Mouse (Mus musculus) midbrain, embryonic 10.5 days (tissue): ENCODE data around the gene Npff. TPM values are rescaled to one million over a fixed set of nuclear protein-coding genes. Genes with fewer than 3 reads are reported as not detected.

Experiments
- DNase-seq: peaks from one replicate; pipeline ENCODE4 v3.0.0-alpha.2; 2017; ENCODE audit warnings: low spot score
- H3K27ac ChIP-seq: fragments of 300-500 bp; sonication (generic); replicated peaks from 2 replicates; pipeline ENCODE4 v1.5.1; 2016; ENCODE audit warnings: mild to moderate bottlenecking
- H3K27me3 ChIP-seq: fragments of 300-500 bp; sonication (generic); 2 replicates; pipeline ENCODE4 v1.6.1; 2016; ENCODE audit warnings: low read depth, mild to moderate bottlenecking; ENCODE audit not compliant: poor library complexity, severe bottlenecking
- H3K36me3 ChIP-seq: fragments of 300-500 bp; sonication (generic); 2 replicates; pipeline ENCODE4 v1.6.1; 2016; ENCODE audit warnings: mild to moderate bottlenecking, moderate library complexity
- H3K4me1 ChIP-seq: fragments of 300-500 bp; sonication (generic); 2 replicates; pipeline ENCODE4 v1.6.1; 2016
- H3K4me3 ChIP-seq: fragments of 300-500 bp; sonication (generic); 2 replicates; pipeline ENCODE4 v1.5.1; 2016; ENCODE audit warnings: mild to moderate bottlenecking, moderate library complexity
- H3K9me3 ChIP-seq: fragments of 300-500 bp; sonication (generic); replicated peaks from 2 replicates; pipeline ENCODE4 v1.6.1; 2016; ENCODE audit warnings: mild to moderate bottlenecking
- WGBS: fragments of 180-500 bp; shearing (Covaris S2); methylation state at CpG from one replicate; pipeline ENCODE4 v1.1.7; 2016; 5-methylcytosine and 5-hydroxymethylcytosine counted together
- polyA plus RNA-seq: library from polyadenylated mRNA; unstranded; fragments of >200 nt; fragmentation: Nextera tagmentation; extraction: Ambion mirVana; gene quantifications from 2 replicates; pipeline ENCODE4 v1.2.1, GENCODE M21; 2016

The Npff gene
- polyA plus RNA-seq, 1 experiment from 2014 or later: 2.0 TPM

DNA sequence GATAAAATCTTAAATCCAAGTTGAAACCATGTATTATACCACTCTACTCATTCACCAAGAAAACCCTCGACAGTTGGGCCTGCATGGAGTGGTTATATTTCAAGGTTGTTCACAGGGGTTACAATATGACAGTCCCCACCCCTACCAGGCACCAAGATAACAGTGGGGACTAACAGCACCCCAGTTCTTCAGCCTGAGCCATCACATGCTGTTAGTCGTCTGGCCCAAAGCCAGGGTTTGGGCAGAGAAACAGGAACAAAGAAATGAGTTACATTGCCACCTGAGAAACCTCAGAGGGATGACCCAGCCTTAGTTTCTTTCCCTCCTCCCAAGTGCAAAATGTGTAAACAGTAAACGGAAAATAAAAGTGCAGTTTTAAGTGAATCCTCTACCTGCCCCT lies 25.4 kb downstream of the Npff start:
- no peaks in the 10 kb centered on the region for H3K4me1 ChIP-seq
- no peak overlapping the region for H3K27ac ChIP-seq
- 81% methylated on average over 3 of the region's 3 CpGs for WGBS
- no peaks in the 10 kb centered on the region for H3K9me3 ChIP-seq
- H3K4me3 ChIP-seq: no peak overlapping the region
- peaks cover 99% of the 10 kb centered on the region for H3K36me3 ChIP-seq
- no peak for DNase-seq
- H3K27me3 ChIP-seq: no peaks in the 10 kb centered on the region

DNA sequence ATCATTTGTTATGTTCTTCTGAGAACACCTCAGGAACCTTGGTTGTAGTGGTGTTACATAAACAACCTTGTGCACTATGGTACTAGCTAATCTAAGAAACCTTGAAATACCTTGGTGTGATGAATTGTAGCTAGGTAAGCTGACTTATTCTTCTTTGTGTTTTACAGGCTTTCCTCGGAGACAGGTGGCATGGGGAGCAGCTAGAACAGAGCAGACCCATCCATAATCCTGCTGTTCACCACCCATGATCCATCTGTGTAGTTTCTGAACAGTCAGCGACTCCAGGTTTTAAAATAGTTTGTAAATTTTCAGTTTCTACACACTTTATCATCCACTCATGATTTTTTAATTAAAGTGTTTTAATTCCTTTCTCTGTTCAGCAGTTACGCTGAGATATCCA lies 26.4 kb downstream of the Npff start:
- Histone ChIP-seq H3K27ac (no peak overlapping the region), H3K4me1 (no peaks in the 10 kb centered on the region), H3K4me3 (no peak overlapping the region), H3K9me3 (no peaks in the 10 kb centered on the region), H3K36me3 (peaks cover 99% of the 10 kb centered on the region), H3K27me3 (no peaks in the 10 kb centered on the region)
- DNase-seq: no peak
- WGBS: 91% methylated on average over 3 of the region's 3 CpGs

DNA sequence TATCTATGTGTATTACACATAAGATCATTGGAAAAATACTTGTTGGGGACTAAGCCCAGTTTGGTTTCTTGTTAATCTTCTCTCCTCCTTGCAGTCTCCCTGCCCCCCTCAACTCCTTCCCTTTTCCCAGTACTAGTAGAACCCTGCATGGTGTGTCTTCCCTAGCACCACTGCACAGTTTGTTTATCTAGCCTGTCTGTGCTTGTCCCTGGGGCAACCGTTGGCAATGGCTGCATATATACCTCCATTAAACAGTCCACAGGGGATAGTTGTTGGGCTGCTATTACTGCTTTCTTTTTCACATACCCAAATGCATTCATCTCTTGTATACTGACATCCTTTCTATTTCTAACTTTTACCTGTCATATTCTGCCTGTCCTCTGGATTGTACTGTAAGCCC lies 37.1 kb downstream of the Npff start:
- Histone ChIP-seq H3K4me3 (no peak overlapping the region), H3K36me3 (peaks cover 100% of the 10 kb centered on the region), H3K27ac (no peak overlapping the region), H3K9me3 (no peaks in the 10 kb centered on the region), H3K4me1 (no peaks in the 10 kb centered on the region), H3K27me3 (no peaks in the 10 kb centered on the region)
- WGBS: 77% methylated on average over 1 of the region's 1 CpGs
- DNase-seq: no peak

DNA sequence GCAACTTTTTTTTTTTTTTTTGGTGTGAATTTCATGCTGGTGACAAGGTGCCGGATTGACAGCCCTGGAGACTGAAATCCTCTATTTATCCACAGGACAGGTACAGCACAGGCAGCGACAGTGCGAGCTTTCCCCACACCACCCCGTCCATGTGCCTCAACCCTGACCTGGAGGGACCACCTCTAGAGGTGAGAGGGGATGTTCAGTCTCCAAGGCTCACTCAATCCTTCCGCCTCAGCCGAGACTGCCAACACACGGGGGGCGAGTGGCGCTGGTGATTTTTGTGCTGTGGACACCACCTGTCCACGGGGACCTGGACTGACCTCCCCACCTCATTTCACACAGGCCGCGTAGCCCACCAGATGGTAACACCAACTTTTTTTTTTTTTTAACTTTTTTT lies 38.9 kb downstream of the Npff start:
- Histone ChIP-seq H3K36me3 (peaks cover 99% of the 10 kb centered on the region), H3K27me3 (no peaks in the 10 kb centered on the region), H3K4me3 (no peak overlapping the region), H3K27ac (no peak overlapping the region), H3K9me3 (no peaks in the 10 kb centered on the region), H3K4me1 (no peaks in the 10 kb centered on the region)
- 89% methylated on average over 12 of the region's 12 CpGs for WGBS
- DNase-seq: no peak

DNA sequence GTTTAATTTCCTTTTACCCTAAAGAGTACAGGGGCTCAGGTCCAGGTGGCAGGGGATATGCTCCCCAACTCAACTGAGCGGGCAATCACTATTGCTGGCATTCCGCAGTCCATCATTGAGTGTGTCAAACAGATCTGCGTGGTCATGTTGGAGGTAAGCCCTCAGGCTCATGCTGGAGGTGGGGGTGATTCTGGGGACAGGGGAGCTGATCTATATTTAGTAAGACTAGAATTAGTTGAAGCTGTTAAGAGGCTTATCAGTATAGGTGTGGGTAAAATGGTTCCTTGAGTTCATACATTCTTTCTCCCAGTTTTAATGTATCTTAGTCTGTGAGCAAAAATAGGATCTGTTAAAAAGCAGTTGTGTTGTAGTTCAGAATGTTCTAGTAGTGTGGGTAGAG lies 41.6 kb downstream of the Npff start:
- no peaks in the 10 kb centered on the region for H3K4me1 ChIP-seq
- 95% methylated on average over 3 of the region's 3 CpGs for WGBS
- H3K27ac ChIP-seq: no peak overlapping the region
- peaks cover 97% of the 10 kb centered on the region for H3K36me3 ChIP-seq
- no peak overlapping the region for H3K4me3 ChIP-seq
- no peaks in the 10 kb centered on the region for H3K9me3 ChIP-seq
- DNase-seq: no peak
- no peaks in the 10 kb centered on the region for H3K27me3 ChIP-seq

DNA sequence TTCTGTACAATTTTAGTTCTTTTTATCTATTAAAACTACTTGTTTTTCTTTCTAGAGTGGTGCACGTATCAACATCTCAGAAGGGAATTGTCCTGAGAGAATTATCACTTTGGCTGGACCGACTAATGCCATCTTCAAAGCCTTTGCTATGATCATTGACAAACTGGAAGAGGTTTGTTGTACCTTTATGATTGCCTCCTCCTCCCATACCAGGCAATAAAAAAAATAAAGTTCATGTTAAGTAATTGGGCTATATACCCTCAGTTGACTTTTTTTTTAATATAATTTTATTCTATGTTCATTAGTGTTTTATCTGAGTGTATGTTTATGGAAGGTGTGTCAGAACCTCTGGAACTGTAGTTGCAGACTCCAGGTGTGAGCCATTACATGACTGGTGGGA lies 50.2 kb downstream of the Npff start:
- H3K27me3 ChIP-seq: no peaks in the 10 kb centered on the region
- WGBS: 91% methylated on average over 2 of the region's 2 CpGs
- H3K9me3 ChIP-seq: no peaks in the 10 kb centered on the region
- no peak overlapping the region for H3K27ac ChIP-seq
- H3K4me3 ChIP-seq: no peak overlapping the region
- peaks cover 68% of the 10 kb centered on the region for H3K36me3 ChIP-seq
- peaks cover 20% of the 10 kb centered on the region for H3K4me1 ChIP-seq
- no peak for DNase-seq

Other genes starting within 250 kb of the Npff start
- 59.2 and 63.2 TPM in 2 replicates for gene Mfsd5, start 245.5 kb downstream of the Npff start, polyA plus RNA-seq
- gene Espl1, start 228.7 kb downstream of the Npff start, polyA plus RNA-seq: 47.4 and 54.4 TPM in 2 replicates
- gene Pfdn5, start 198.8 kb downstream of the Npff start, polyA plus RNA-seq: 335 and 345 TPM in 2 replicates
- 125 and 134 TPM in 2 replicates for gene Myg1, start 193.2 kb downstream of the Npff start, polyA plus RNA-seq
- 115 and 128 TPM in 2 replicates for gene Aaas, start 174.2 kb downstream of the Npff start, polyA plus RNA-seq
- 0.59 and 0.66 TPM in 2 replicates for gene Sp7, start 157.8 kb downstream of the Npff start, polyA plus RNA-seq
- gene Sp1, start 118.8 kb downstream of the Npff start, polyA plus RNA-seq: 7.9 and 8.9 TPM in 2 replicates
- 0.10 and 0.50 TPM in 2 replicates for gene Amhr2, start 79.6 kb downstream of the Npff start, polyA plus RNA-seq
- gene Prr13, start 65.9 kb downstream of the Npff start, polyA plus RNA-seq: 75.7 and 82.3 TPM in 2 replicates
- 194 and 201 TPM in 2 replicates for gene Pcbp2, start 54.4 kb downstream of the Npff start, polyA plus RNA-seq
- gene Gm10337, start 21.2 kb downstream of the Npff start, polyA plus RNA-seq: 3.5 TPM in 1 of 2 replicates, not detected in the other
- gene Map3k12, start 7.9 kb downstream of the Npff start, polyA plus RNA-seq: 23.4 and 31.8 TPM in 2 replicates
- 133 and 143 TPM in 2 replicates for gene Tarbp2, start 6.8 kb downstream of the Npff start, polyA plus RNA-seq
- not detected in 2 replicates for gene Gm28047, start 100.1 kb upstream of the Npff start, polyA plus RNA-seq
- 14.9 and 21.8 TPM in 2 replicates for gene Atf7, start 100.5 kb upstream of the Npff start, polyA plus RNA-seq
- 62.3 and 73.7 TPM in 2 replicates for gene Atp5g2, start 147.4 kb upstream of the Npff start, polyA plus RNA-seq
- gene Calcoco1, start 197.2 kb upstream of the Npff start, polyA plus RNA-seq: 26.0 and 31.1 TPM in 2 replicates